Mouse (Mus musculus): Measurements from ENCODE around the gene 4930595D18Rik.
A peak's percentile ranks its signal among the peaks of the same experiment; 100 is the strongest.

The 4930595D18Rik gene

GRCm38 (mm10) chr12:111184476-111184875 is at the start of gene 4930595D18Rik:
TSS of gene 4930595D18Rik (minus strand) at chr12:111184491.
- DNase-seq (ENCODE audit: low read depth): no peak

- DNase-seq (ENCODE audit: low read depth): no peak
Measured at GRCm38 (mm10) chr12:111233798-111234197, 49.5 kb upstream of the 4930595D18Rik start.

GRCm38 (mm10) chr12:111230793-111231192 is 46.5 kb upstream of the 4930595D18Rik start:
- no peak for DNase-seq (ENCODE audit: low read depth)

- DNase-seq (ENCODE audit: low read depth): no peak
Measured at GRCm38 (mm10) chr12:111228488-111228887, 44.2 kb upstream of the 4930595D18Rik start.

- no peak for DNase-seq (ENCODE audit: low read depth)
Measured at GRCm38 (mm10) chr12:111227410-111227809, 43.1 kb upstream of the 4930595D18Rik start.

GRCm38 (mm10) chr12:111225197-111225780 is 41.0 kb upstream of the 4930595D18Rik start:
- DNase-seq (ENCODE audit: low read depth): no peak

- no peak for DNase-seq (ENCODE audit: low read depth)
Measured at GRCm38 (mm10) chr12:111218867-111219266, 34.6 kb upstream of the 4930595D18Rik start.

GRCm38 (mm10) chr12:111211729-111212128 is 27.4 kb upstream of the 4930595D18Rik start:
- DNase-seq (ENCODE audit: low read depth): no peak

GRCm38 (mm10) chr12:111207641-111208040 is 23.4 kb upstream of the 4930595D18Rik start:
- DNase-seq (ENCODE audit: low read depth): no peak

- no peak for DNase-seq (ENCODE audit: low read depth)
Measured at GRCm38 (mm10) chr12:111203945-111204344, 19.7 kb upstream of the 4930595D18Rik start.

- DNase-seq (ENCODE audit: low read depth): no peak
Measured at GRCm38 (mm10) chr12:111203076-111203475, 18.8 kb upstream of the 4930595D18Rik start.

GRCm38 (mm10) chr12:111196548-111196947 is 12.3 kb upstream of the 4930595D18Rik start:
- no peak for DNase-seq (ENCODE audit: low read depth)

- DNase-seq (ENCODE audit: low read depth): no peak
Measured at GRCm38 (mm10) chr12:111193331-111193730, 9.0 kb upstream of the 4930595D18Rik start.

- no peak for DNase-seq (ENCODE audit: low read depth)
Measured at GRCm38 (mm10) chr12:111192777-111193176, 8.5 kb upstream of the 4930595D18Rik start.

- DNase-seq (ENCODE audit: low read depth): no peak
Measured at GRCm38 (mm10) chr12:111190891-111191290, 6.6 kb upstream of the 4930595D18Rik start.

GRCm38 (mm10) chr12:111190355-111190754 is 6.1 kb upstream of the 4930595D18Rik start:
- no peak for DNase-seq (ENCODE audit: low read depth)

GRCm38 (mm10) chr12:111188295-111188694 is 4.0 kb upstream of the 4930595D18Rik start:
- DNase-seq (ENCODE audit: low read depth): no peak

GRCm38 (mm10) chr12:111186986-111187385 is 2.7 kb upstream of the 4930595D18Rik start:
- no peak for DNase-seq (ENCODE audit: low read depth)

GRCm38 (mm10) chr12:111182378-111182777 is 1.9 kb downstream of the 4930595D18Rik start:
- DNase-seq (ENCODE audit: low read depth): no peak

GRCm38 (mm10) chr12:111181848-111182247 is 2.4 kb downstream of the 4930595D18Rik start:
- DNase-seq (ENCODE audit: low read depth): peak; percentile 82

- DNase-seq (ENCODE audit: low read depth): peak; percentile 26
Measured at GRCm38 (mm10) chr12:111178772-111179171, 5.5 kb downstream of the 4930595D18Rik start.

GRCm38 (mm10) chr12:111168891-111169290 is 15.4 kb downstream of the 4930595D18Rik start:
- DNase-seq (ENCODE audit: low read depth): no peak

- peak; percentile 59 for DNase-seq (ENCODE audit: low read depth)
Measured at GRCm38 (mm10) chr12:111166681-111167289, 17.5 kb downstream of the 4930595D18Rik start.
